Mouse (Mus musculus): Measurements from ENCODE around the gene Rtp2. TPM values are rescaled to one million over a fixed set of nuclear protein-coding genes. Genes with fewer than 3 reads are reported as not detected.

The Rtp2 gene
- polyA plus RNA-seq, 1 experiment = not detected

DNA sequence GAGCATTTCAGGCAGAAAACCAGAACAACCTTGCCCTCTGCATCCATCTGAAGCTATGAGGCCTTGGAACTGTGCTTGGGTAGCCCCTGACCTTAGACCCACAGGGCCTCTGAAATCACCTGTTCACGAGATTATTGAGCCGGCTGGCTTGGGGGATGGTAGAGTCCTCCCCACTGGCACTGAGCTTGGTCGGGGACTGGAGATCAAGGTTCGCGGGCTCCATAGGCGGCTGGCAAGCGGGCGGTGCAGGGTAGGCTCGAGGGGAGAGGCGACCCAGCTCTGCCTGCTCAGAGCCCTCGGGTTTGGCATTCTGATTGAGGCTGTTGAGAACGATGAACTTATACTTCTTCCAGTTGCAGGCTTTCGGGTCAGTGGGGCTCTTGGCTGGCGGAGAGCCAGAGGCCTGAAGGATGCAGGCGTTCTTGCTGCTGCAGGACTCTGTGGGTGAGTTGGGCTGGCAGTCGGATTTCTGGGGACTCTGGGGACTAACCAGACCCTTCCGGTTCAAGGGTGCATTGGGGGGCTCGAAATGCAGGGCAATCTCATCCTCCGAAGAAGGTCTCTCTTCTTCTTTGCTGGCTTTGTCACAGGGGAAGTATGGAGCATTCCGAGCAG, 40.0 kb upstream of the Rtp2 start:
- WGBS = 85% methylated on average over 20 of the region's 20 CpGs
- TF ChIP-seq POLR2A (IDR thresholded peaks at IDR 0.05; ENCODE audit: borderline replicate concordance, extremely low read depth, low read depth, low read length) (no peak), CTCF (IDR thresholded peaks at IDR 0.05; ENCODE audit: insufficient read depth, low read length) (no peak)
- no peak overlapping the region for H3K4me3 ChIP-seq (replicated peaks; ENCODE audit: extremely low read depth, low read depth, low read length)
- no peak for DNase-seq
- peaks cover under 1% of the 10 kb centered on the region; the same call in 1 of the 2 replicates for H3K4me1 ChIP-seq (ENCODE audit: control insufficient read depth, insufficient read depth, low read length)

DNA sequence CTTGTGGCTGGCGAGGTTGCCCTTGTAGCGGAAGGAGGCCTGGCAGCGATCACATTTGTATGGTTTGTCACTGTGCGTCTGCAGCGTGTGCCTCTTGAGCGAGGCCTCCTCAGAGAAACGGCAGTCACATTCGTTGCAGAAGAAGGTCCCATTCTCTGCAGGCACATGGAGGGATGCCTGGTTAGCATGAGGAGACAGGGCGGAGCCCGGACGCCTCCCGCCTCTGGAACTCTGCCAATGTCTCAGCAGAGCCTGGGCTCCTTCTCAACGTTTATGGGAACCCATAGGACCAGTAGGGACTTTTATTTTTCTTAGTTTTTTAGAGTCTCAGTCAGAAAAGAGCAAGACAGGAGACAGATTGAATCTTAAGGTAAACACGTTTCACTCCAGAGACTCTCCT, 37.7 kb upstream of the Rtp2 start:
- H3K4me3 ChIP-seq (replicated peaks; ENCODE audit: extremely low read depth, low read depth, low read length) = no peak overlapping the region
- no peak for TF ChIP-seq POLR2A (IDR thresholded peaks at IDR 0.05; ENCODE audit: borderline replicate concordance, extremely low read depth, low read depth, low read length)
- no peak for TF ChIP-seq CTCF (IDR thresholded peaks at IDR 0.05; ENCODE audit: insufficient read depth, low read length)
- no peak for DNase-seq
- 62% methylated on average over 14 of the region's 14 CpGs for WGBS
- H3K4me1 ChIP-seq (ENCODE audit: control insufficient read depth, insufficient read depth, low read length) = no peaks in the 10 kb centered on the region; the same call in 1 of the 2 replicates

DNA sequence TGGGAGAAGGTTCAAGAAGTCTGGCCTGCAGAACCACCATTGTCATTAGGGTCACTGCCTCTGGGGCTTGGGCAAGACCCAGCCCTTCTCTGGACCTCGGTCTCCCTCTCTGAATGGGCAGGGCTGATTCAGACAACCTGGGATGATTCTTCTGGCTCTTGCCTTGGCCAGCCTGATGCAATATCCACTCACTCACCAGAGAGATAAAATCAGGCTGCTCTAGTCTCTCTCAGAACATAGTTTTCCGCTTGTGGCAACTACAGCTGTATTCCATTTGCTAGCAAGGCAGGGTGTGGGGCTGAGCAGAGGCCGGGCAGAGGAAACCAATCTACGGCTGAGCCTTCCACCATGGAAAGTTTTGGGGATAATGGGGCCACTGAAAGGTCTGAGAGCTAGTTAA, 36.7 kb upstream of the Rtp2 start:
- no peak overlapping the region for H3K4me3 ChIP-seq (replicated peaks; ENCODE audit: extremely low read depth, low read depth, low read length)
- whole genome bisulfite sequencing = 74% methylated on average over 4 of the region's 4 CpGs
- TF ChIP-seq CTCF (IDR thresholded peaks at IDR 0.05; ENCODE audit: insufficient read depth, low read length) (no peak), POLR2A (IDR thresholded peaks at IDR 0.05; ENCODE audit: borderline replicate concordance, extremely low read depth, low read depth, low read length) (no peak)
- no peak for DNase-seq
- no peaks in the 10 kb centered on the region; the same call in 1 of the 2 replicates for H3K4me1 ChIP-seq (ENCODE audit: control insufficient read depth, insufficient read depth, low read length)

DNA sequence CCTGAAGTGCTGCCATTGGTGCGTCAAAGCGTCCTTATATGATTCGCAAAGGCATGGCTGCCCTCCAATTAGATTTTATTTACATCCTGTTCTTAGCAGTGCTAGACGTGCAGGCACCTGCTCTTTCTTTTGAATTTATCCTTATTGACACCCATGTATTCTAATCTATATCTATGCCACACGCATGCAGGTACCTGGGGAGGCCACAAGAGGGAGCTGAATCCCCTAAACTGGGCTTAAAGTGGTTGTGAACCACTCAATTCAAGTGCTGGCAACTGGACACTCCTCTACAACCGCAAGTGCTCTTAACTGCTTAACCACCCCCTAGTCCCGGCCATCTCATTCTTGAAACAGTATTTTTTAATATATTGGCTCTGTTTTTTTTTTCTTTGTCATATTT, 35.1 kb upstream of the Rtp2 start:
- no peaks in the 10 kb centered on the region; the same call in 1 of the 2 replicates for H3K4me1 ChIP-seq (ENCODE audit: control insufficient read depth, insufficient read depth, low read length)
- DNase-seq = peak; percentile 44
- H3K4me3 ChIP-seq (replicated peaks; ENCODE audit: extremely low read depth, low read depth, low read length) = no peak overlapping the region
- 70% methylated on average over 7 of the region's 7 CpGs for WGBS
- TF ChIP-seq CTCF (IDR thresholded peaks at IDR 0.05; ENCODE audit: insufficient read depth, low read length) (peak; percentile 58), POLR2A (IDR thresholded peaks at IDR 0.05; ENCODE audit: borderline replicate concordance, extremely low read depth, low read depth, low read length) (no peak)

DNA sequence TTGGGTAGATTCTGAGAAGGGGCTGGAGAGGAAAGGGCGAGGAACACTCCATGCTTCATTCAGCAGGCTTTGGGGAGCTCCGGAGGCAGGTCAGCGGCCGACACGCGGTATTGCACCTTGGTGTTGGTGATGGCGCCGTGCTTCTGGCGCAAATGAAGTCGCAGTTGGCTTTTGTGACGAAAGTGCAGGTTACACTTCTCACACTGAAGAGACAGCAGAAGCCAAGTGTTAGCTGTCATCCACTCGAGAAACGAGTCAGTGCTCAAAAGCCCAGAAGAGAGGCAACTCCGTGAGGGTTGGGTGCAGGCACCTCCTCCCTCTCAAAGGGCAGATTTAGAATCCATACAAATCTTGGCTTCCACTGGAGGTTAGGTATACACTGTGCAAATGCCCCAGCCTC, 33.9 kb upstream of the Rtp2 start:
- DNase-seq = no peak
- WGBS = 85% methylated on average over 14 of the region's 14 CpGs
- H3K4me1 ChIP-seq (ENCODE audit: control insufficient read depth, insufficient read depth, low read length) = no peaks in the 10 kb centered on the region; the same call in 1 of the 2 replicates
- no peak overlapping the region for H3K4me3 ChIP-seq (replicated peaks; ENCODE audit: extremely low read depth, low read depth, low read length)
- TF ChIP-seq POLR2A (IDR thresholded peaks at IDR 0.05; ENCODE audit: borderline replicate concordance, extremely low read depth, low read depth, low read length) (no peak), CTCF (IDR thresholded peaks at IDR 0.05; ENCODE audit: insufficient read depth, low read length) (no peak)

DNA sequence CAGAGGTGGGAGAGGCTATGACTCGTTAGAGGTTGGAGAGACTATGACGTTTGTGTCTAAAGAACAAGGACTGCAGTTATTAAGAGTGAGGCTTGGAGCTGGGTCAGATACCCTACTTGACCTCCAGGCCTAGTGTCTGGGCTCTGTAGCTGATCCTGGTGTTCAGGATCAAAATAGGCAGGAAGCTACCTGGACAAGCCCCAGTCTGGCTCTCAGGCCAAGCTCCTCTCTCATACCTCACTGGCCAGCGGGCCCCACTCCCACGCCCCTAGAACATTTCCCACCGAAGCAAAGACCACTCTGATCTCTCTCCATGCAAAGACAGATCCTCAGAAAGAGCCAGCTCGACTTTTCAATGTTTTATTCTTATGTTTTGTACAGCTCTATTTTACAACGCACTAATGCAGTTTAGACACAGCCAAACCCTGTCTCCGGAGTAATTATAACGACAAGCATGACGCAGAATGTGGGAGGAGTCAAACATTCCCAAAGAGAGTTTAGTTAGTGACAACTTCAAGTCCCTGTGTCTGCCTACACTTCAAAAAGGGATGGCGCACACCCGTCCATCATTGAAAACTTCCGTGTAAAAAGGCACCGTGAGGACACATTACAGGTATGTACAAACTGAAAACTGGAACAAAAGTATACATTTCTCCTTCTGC, 32.6 kb upstream of the Rtp2 start:
- H3K4me3 ChIP-seq (replicated peaks; ENCODE audit: extremely low read depth, low read depth, low read length) = no peak overlapping the region
- WGBS = 82% methylated on average over 14 of the region's 14 CpGs
- no peak for TF ChIP-seq CTCF (IDR thresholded peaks at IDR 0.05; ENCODE audit: insufficient read depth, low read length)
- TF ChIP-seq POLR2A (IDR thresholded peaks at IDR 0.05; ENCODE audit: borderline replicate concordance, extremely low read depth, low read depth, low read length) = no peak

DNA sequence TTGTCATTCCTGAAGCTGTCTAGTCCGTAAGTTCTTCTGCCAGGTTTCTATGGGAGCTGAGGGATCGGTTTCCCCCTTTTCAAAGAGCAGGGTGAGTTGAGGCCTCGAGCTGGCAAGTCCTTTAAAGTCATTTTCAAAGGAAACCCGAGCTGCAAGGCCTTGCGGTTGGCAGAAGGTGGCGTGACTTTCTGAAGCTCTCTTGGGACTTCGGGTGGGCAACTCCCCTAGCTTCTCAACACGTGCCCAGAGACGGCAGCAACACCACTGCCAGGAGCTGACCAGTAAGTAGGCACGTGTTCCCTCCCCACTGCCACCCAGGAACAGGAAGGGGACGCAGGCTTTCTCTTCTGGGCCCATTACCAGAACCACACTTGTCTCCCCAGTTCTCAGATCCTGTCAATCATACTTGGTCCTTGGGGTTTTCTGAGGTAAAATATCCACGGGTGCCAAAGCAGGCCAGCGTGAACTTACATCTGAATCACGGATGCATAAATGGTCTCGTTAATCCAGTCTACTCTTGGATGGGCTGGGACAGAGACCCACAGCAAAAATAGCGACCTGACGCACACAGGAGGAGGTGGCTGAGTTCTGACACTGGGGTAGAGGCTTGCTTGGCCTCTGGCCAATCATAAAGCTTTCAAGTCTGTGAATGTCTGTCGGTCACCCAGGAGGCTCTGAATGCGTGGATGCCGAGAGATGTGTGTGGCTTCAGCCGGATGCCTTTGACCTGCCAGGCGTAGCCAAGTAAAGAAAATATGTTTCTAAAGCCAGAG, 31.9 kb upstream of the Rtp2 start:
- TF ChIP-seq POLR2A (IDR thresholded peaks at IDR 0.05; ENCODE audit: borderline replicate concordance, extremely low read depth, low read depth, low read length) (no peak), CTCF (IDR thresholded peaks at IDR 0.05; ENCODE audit: insufficient read depth, low read length) (no peak)
- Histone ChIP-seq H3K4me3 (replicated peaks; ENCODE audit: extremely low read depth, low read depth, low read length) (no peak overlapping the region), H3K4me1 (ENCODE audit: control insufficient read depth, insufficient read depth, low read length) (no peaks in the 10 kb centered on the region)
- WGBS = 72% methylated on average over 22 of the region's 22 CpGs
- no peak for DNase-seq

More for the DNA sequence above, 32.6 kb upstream of the Rtp2 start:
- DNase-seq = no peak
- no peaks in the 10 kb centered on the region; the same call in 1 of the 2 replicates for H3K4me1 ChIP-seq (ENCODE audit: control insufficient read depth, insufficient read depth, low read length)

DNA sequence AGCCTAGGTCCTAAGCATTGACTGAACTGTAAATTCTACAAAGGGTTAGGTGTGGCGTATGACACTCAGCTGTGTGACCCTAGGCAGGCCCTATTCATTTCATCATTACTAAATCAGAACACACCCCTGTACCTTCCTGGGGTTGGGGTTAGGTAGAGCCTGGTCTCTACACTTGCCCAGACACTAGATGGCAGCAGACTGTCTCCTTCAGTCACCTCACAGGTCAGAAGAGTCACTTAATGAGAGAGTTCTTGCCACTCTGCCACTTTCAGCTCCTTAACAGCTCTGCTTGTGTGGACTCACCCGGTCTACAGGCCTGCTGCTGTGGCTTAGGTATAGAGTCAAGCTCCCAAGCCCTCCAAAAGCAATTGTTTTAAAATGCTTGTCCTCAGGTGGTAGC, 30.2 kb upstream of the Rtp2 start:
- no peaks in the 10 kb centered on the region for H3K4me1 ChIP-seq (ENCODE audit: control insufficient read depth, insufficient read depth, low read length)
- 72% methylated on average over 2 of the region's 2 CpGs for WGBS
- H3K4me3 ChIP-seq (replicated peaks; ENCODE audit: extremely low read depth, low read depth, low read length) = no peak overlapping the region
- TF ChIP-seq CTCF (IDR thresholded peaks at IDR 0.05; ENCODE audit: insufficient read depth, low read length) = peak; percentile 62
- no peak for TF ChIP-seq POLR2A (IDR thresholded peaks at IDR 0.05; ENCODE audit: borderline replicate concordance, extremely low read depth, low read depth, low read length)
- peak; percentile 37 for DNase-seq

DNA sequence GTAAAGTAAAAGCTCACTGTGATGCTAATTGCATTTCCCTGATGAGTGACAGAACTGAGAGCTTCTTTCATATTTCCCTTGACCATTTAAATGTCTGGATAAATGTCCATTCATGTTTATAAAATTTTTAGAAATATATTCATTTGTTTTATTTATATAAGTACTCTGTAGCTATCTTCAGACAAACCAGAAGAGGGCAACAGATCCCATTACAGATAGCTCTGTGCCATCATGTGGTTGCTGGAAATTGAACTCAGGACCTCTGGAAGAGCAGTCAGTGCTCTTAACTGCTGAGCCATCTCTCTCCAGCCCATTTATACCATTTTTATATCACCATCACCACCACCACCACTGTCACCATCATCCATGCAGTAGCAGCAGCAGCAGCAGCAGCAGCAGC, 26.7 kb upstream of the Rtp2 start:
- Histone ChIP-seq H3K4me3 (replicated peaks; ENCODE audit: extremely low read depth, low read depth, low read length) (no peak overlapping the region), H3K4me1 (ENCODE audit: control insufficient read depth, insufficient read depth, low read length) (no peaks in the 10 kb centered on the region)
- TF ChIP-seq POLR2A (IDR thresholded peaks at IDR 0.05; ENCODE audit: borderline replicate concordance, extremely low read depth, low read depth, low read length) = no peak
- DNase-seq = no peak
